Mouse (Mus musculus) embryonic facial prominence, embryonic 14.5 days (tissue): ENCODE measurements around the gene Chfr. TPM values are rescaled to one million over a fixed set of nuclear protein-coding genes. Genes with fewer than 3 reads are reported as not detected.

ENCODE experiments used
- ATAC-seq: fragments of 200-750 bp; cut with Nextera tagmentation; 2 replicates; pipeline ENCODE4 v1.8.0; 2017; ENCODE audit warnings: low read depth, moderate number of reproducible peaks, moderate TSS enrichment
- DNase-seq: peaks from one replicate; pipeline ENCODE4 v3.0.0-alpha.2; 2015; ENCODE audit warnings: low spot score
- H3K27ac ChIP-seq: fragments of 300-500 bp; sonication (generic); replicated peaks from 2 replicates; pipeline ENCODE4 v1.5.1; 2014; ENCODE audit warnings: low read depth, mild to moderate bottlenecking, low read length, moderate library complexity
- H3K27me3 ChIP-seq: fragments of 300-500 bp; sonication (generic); replicated peaks from 2 replicates; pipeline ENCODE4 v1.6.1; 2014; ENCODE audit warnings: low read length; ENCODE audit not compliant: control insufficient read depth, insufficient read depth
- H3K36me3 ChIP-seq: fragments of 300-500 bp; sonication (generic); 2 replicates; pipeline ENCODE4 v1.6.1; 2014; ENCODE audit warnings: low read length, mixed read lengths; ENCODE audit not compliant: control insufficient read depth, insufficient read depth
- H3K4me1 ChIP-seq: fragments of 300-500 bp; sonication (generic); 2 replicates; pipeline ENCODE4 v1.6.1; 2014; ENCODE audit warnings: antibody characterized with exemption, low read length; ENCODE audit not compliant: control insufficient read depth, insufficient read depth
- H3K4me2 ChIP-seq: fragments of 300-500 bp; sonication (generic); 2 replicates; pipeline ENCODE4 v1.6.1; 2014; ENCODE audit warnings: low read depth, mild to moderate bottlenecking, low read length, moderate library complexity, mixed read lengths
- H3K4me3 ChIP-seq: fragments of 300-500 bp; sonication (generic); 2 replicates; pipeline ENCODE4 v1.5.1; 2014; ENCODE audit warnings: low read depth, mild to moderate bottlenecking, low read length
- H3K9ac ChIP-seq: fragments of 300-500 bp; sonication (generic); 2 replicates; pipeline ENCODE4 v1.6.1; 2014; ENCODE audit warnings: low read depth, mild to moderate bottlenecking, low read length, moderate library complexity, mixed read lengths
- H3K9me3 ChIP-seq: fragments of 300-500 bp; sonication (generic); 2 replicates; pipeline ENCODE4 v1.6.1; 2016; ENCODE audit warnings: low read length; ENCODE audit not compliant: control insufficient read depth
- WGBS: fragments of 180-500 bp; shearing (Covaris S2); extraction: QIAGEN DNeasy Blood & Tissue Kit; methylation state at CpG from one replicate; pipeline ENCODE4 v1.1.7; 2014; 5-methylcytosine and 5-hydroxymethylcytosine counted together
- polyA plus RNA-seq: library from polyadenylated mRNA; unstranded; fragments of >200 nt; fragmentation: Nextera tagmentation; extraction: Ambion mirVana; gene quantifications from 2 replicates; pipeline ENCODE4 v1.2.1, GENCODE M21; 2014

Gene Chfr
- 35.6 and 38.7 TPM in 2 replicates for polyA plus RNA-seq

GRCm38 (mm10) chr5:110135293-110136086, at the start of gene Chfr:
Chfr (plus strand) TSS chr5:110135842.
- H3K27ac ChIP-seq: peak within 1 kb of the TSS; percentile 61
- H3K4me1 ChIP-seq: no peaks in the 10 kb centered on the region; the same call in 1 of the 2 replicates
- H3K4me2 ChIP-seq: peak within 1 kb of the TSS; percentile 75
- peak; percentile 98 for DNase-seq
- ATAC-seq: peak; percentile 99
- H3K36me3 ChIP-seq: peaks cover 17% of the 10 kb centered on the region; the same call in 1 of the 2 replicates
- H3K27me3 ChIP-seq: no peaks in the 10 kb centered on the region
- H3K4me3 ChIP-seq: peak within 1 kb of the TSS; percentile 72
- 5% methylated on average over 39 of the region's 46 CpGs for WGBS
- H3K9me3 ChIP-seq: peaks cover 18% of the 10 kb centered on the region
- peak within 1 kb of the TSS; percentile 74 for H3K9ac ChIP-seq

GRCm38 (mm10) chr5:110086161-110086866, 49.3 kb upstream of the Chfr start:
- ATAC-seq (no peak), DNase-seq (no peak)

DNA sequence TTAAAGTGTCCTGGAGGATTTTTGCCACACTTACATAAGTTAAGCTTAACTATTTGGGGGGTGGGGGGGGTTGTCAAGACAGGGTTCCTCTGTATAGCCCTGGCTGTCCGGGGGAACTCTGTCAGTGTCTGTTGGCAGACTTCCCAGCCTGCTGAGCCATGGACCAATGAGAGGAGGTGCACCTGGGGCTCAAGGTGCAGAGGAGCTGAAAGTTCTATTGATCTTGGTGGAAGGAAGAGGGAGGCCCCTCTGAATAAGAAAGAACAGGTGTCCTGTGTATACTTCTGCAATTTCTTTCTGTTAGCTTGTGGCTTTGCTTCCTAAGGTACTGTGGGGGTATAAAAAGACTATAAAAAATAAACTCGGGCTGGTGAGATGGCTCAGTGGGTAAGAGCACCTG, 44.1 kb upstream of the Chfr start:
- WGBS: 60% methylated on average over 2 of the region's 2 CpGs
- no peak overlapping the region for H3K4me2 ChIP-seq

More at GRCm38 (mm10) chr5:110086161-110086866, 49.3 kb upstream of the Chfr start:
- Histone ChIP-seq H3K9ac (no peak overlapping the region), H3K36me3 (no peaks in the 10 kb centered on the region), H3K4me1 (no peaks in the 10 kb centered on the region), H3K27me3 (no peaks in the 10 kb centered on the region), H3K9me3 (peaks cover 22% of the 10 kb centered on the region), H3K27ac (no peak overlapping the region), H3K4me2 (no peak overlapping the region), H3K4me3 (no peak overlapping the region)
- WGBS: 33% methylated on average over 14 of the region's 14 CpGs

DNA sequence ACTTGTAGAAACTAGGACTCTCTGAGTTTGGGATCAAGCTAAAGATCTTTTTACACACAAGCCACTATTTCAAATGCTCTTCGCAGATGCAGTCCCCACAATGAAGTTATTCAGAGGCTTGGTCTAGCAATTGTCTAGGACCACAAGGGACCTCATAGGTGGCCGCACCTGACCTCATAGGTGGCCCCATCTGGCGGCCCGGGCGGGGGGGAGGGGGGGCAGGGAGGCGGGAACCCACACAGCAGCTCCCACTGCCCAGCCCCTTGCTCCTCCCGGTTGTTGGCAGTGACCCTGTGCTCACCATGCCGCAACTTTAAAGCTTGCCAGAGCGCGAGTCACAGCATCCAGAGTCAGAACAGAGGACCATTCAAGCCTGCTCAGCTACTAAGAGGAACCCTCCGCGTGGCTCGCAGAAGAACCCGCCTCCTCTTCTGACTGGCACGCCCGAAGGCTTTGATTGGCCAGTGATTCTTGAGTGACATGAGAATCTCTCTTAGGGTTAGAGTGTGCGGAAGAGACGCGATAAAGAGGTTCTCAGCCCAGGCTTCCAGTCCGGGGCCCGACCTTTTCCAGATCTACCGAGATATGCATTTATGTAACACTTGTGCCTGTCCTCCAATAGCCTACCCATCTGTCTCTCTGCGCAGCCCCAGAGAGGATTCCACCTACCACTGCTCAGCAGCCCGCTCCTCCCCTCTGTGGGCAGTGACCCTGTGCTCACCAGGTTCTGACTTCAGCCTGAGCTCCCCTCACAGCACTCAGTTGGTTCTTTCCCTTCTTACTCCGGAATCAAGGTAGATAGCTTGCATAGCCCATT, 41.4 kb upstream of the Chfr start, which contains the start of gene Gm35315:
Gene Gm35315, minus strand, starts transcription at position 391 of the 817 bp plus-strand sequence.
- H3K9me3 ChIP-seq: no peaks in the 10 kb centered on the region
- H3K4me3 ChIP-seq: peak within 1 kb of the TSS; percentile 49
- peak within 1 kb of the TSS; percentile 67 for H3K9ac ChIP-seq
- 2% methylated on average over 22 of the region's 25 CpGs for WGBS
- ATAC-seq (peak; percentile 97), DNase-seq (peak; percentile 94)
- H3K27ac ChIP-seq: no peak within 1 kb of the TSS
- H3K4me1 ChIP-seq: no peaks in the 10 kb centered on the region
- no peaks in the 10 kb centered on the region for H3K27me3 ChIP-seq
- no peaks in the 10 kb centered on the region for H3K36me3 ChIP-seq
- H3K4me2 ChIP-seq: peak within 1 kb of the TSS; percentile 77

More for the DNA sequence above, 44.1 kb upstream of the Chfr start:
- Histone ChIP-seq H3K9ac (no peak overlapping the region), H3K36me3 (no peaks in the 10 kb centered on the region), H3K4me1 (no peaks in the 10 kb centered on the region), H3K27me3 (no peaks in the 10 kb centered on the region), H3K27ac (no peak overlapping the region), H3K4me3 (no peak overlapping the region), H3K9me3 (no peaks in the 10 kb centered on the region)
- no peak for ATAC-seq
- no peak for DNase-seq

DNA sequence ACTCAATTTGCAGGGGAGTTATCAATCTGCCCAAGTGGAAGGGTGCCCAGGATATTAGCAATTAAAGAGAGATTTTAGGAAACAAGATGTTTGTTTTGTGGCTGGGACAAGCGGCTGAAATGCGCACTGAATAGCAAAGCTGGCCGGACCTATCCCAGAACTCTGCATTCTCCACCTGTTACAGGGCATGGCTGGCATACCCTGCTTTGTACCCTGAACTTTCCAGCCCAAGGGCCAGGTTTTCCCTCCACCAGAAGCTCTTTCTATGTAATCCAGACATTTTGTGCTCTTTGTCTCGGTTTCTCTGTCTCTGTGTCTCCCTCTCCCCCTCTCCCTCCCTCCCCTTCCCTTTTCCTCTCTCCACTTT, 40.8 kb upstream of the Chfr start:
- 4% methylated on average over 4 of the region's 4 CpGs for WGBS
- Histone ChIP-seq H3K9ac (peak overlapping the region; percentile 67), H3K27me3 (no peaks in the 10 kb centered on the region), H3K4me3 (peak overlapping the region; percentile 49), H3K9me3 (no peaks in the 10 kb centered on the region), H3K36me3 (no peaks in the 10 kb centered on the region), H3K4me1 (0 out of 2 replicates have a peak, but pooled peaks cover 3% of the 10 kb centered on the region), H3K4me2 (peak overlapping the region; percentile 77), H3K27ac (no peak overlapping the region)
- ATAC-seq (no peak), DNase-seq (no peak)

DNA sequence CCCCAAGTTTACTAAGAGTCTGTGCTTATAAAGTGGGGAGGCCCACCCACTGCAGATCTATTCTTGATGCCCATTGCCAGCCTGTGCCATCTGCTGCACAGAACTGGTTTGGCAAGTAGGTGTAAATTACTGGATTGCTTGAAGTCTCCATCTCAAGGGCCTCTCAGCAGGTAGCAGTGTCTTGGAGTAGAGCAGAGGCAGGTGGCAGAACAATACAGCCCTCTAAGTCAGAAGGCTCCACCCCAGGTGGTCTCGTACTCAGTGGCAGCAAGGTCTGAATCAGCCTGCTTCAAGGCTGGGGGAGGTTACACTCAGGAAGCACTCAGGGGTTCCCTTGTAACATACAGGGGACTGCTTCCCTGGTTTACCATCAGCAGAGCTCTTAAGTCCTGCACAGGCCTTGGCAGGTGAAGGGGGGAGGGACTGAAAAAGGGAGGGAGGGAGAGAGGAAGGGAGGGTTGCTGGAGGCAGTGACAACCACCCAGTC, 36.6 kb upstream of the Chfr start:
- H3K27me3 ChIP-seq: no peaks in the 10 kb centered on the region
- 27% methylated on average over 1 of the region's 1 CpGs for WGBS
- ATAC-seq (peak; percentile 8; the same call in 1 of the 2 replicates), DNase-seq (peak; percentile 58)
- H3K9me3 ChIP-seq: no peaks in the 10 kb centered on the region
- no peak overlapping the region for H3K4me3 ChIP-seq
- H3K4me1 ChIP-seq: peaks cover 26% of the 10 kb centered on the region
- peaks cover 13% of the 10 kb centered on the region for H3K36me3 ChIP-seq
- no peak overlapping the region for H3K4me2 ChIP-seq
- no peak overlapping the region; the same call in 1 of the 2 replicates for H3K27ac ChIP-seq
- H3K9ac ChIP-seq: no peak overlapping the region

- H3K4me2 ChIP-seq: peak within 1 kb of the TSS; percentile 75
- H3K36me3 ChIP-seq: peaks cover 22% of the 10 kb centered on the region
- H3K4me1 ChIP-seq: peaks cover 26% of the 10 kb centered on the region
- H3K4me3 ChIP-seq: peak within 1 kb of the TSS; percentile 35
- H3K27me3 ChIP-seq: no peaks in the 10 kb centered on the region
- ATAC-seq (peak; percentile 27; the same call in 1 of the 2 replicates), DNase-seq (peak; percentile 69)
- WGBS: 5% methylated on average over 24 of the region's 25 CpGs
- no peak within 1 kb of the TSS; the same call in 1 of the 2 replicates for H3K27ac ChIP-seq
- H3K9ac ChIP-seq: no peak within 1 kb of the TSS; the same call in 1 of the 2 replicates
- no peaks in the 10 kb centered on the region for H3K9me3 ChIP-seq
These were observed 35.7 kb upstream of the Chfr start, which contains the start of gene Plcxd1 for GRCm38 (mm10) chr5:110099656-110100580. Plcxd1 (plus strand) TSS chr5:110099969.
